Comparison of ENCODE assay signal across 11 mouse cellular contexts in the genomic region with DNA sequence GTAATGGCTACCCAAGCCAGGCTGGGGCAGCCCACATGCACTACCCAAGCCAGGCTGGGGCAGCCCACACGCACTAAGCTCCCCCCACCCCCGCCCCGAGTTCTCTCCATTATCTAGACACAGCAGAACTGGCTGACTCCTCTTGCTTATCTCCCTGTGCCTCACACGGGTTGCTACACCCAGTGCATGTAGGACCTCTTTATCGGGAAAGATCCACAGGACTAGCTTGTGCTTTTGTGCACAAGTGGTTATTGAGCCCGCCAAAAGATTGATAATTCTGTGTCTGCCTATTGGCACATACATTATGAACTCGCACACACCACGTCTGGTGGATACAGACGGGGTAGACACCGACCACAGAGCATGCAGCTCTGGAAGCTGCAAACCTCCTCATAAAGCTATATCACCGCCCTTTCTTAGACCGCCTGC. TPM values are rescaled to one million over a fixed set of nuclear protein-coding genes. Genes with fewer than 3 reads are reported as not detected.
DNase-seq lines count a peak whose midpoint lies in the region; ATAC-seq and TF ChIP-seq lines count a peak whose summit lies in the region.
"Had no signal": no experiment of that assay in that cellular context is flagged by ENCODE, and none has a peak within 500 bp of the region (broad histone marks: within the 10 kb centered on the region; RNA-seq: fewer than 3 reads in every experiment).

No protein-coding gene starts in this region.

- no peaks in the 10 kb centered on the region for H3K36me3 ChIP-seq in lung, embryonic 15.5 days

- no peaks in the 10 kb centered on the region for H3K9me3 ChIP-seq in lung, embryonic 15.5 days

- H3K4me1 ChIP-seq in lung, embryonic 15.5 days: peaks cover 16% of the 10 kb centered on the region
- H3K4me1 ChIP-seq in cerebellum, adult 2 months (ENCODE audit: control insufficient read depth, insufficient read depth, low read length): peaks cover 44% of the 10 kb centered on the region

- no peak for TF ChIP-seq POLR2A in cerebellum, adult 2 months (IDR thresholded peaks at IDR 0.05; ENCODE audit: borderline replicate concordance, insufficient read depth, low read length)

- no peak overlapping the region for H3K4me3 ChIP-seq in lung, embryonic 15.5 days
- H3K4me3 ChIP-seq in cerebellum, adult 2 months (replicated peaks; ENCODE audit: insufficient read depth, low read depth, low read length): no peak overlapping the region

- no peak overlapping the region for H3K9ac ChIP-seq in lung, embryonic 15.5 days

- 60% methylated on average over 12 of the region's 12 CpGs for WGBS in lung, embryonic 15.5 days
- WGBS in cerebellum, adult 2 months: 73% methylated on average over 12 of the region's 12 CpGs

- intact Hi-C loops in heart, postnatal 14 days (cut with DNase I): loop anchor here (5.0 kb wide), 1 partner anchor 38 kb away; a partner anchor contains a TSS

- no peak for TF ChIP-seq CTCF in cerebellum, adult 2 months (IDR thresholded peaks at IDR 0.05; ENCODE audit: borderline replicate concordance, insufficient read depth, low read depth, low read length)

- peak; percentile 55; the same call in 1 of the 2 replicates for ATAC-seq in lung, embryonic 15.5 days (ENCODE audit: borderline replicate concordance, extremely low read depth, low FRiP score, low TSS enrichment)
- peak; percentile 23 to 41; a peak in 2 of 4 replicates for ATAC-seq in hematopoietic stem cell, adult 5-6 weeks (replicated peaks in 1 of 2; ENCODE audit: insufficient read depth in 1 of 2, low FRiP score in 2 of 2, low TSS enrichment in 1 of 2, low read depth in 1 of 2, poor library complexity in 2 of 2, severe bottlenecking in 2 of 2)
- ATAC-seq: forebrain, embryonic 16.5 days had no signal

- H3K27ac ChIP-seq in lung, embryonic 15.5 days: no peak overlapping the region
- no peak overlapping the region; the same call in 1 of the 2 replicates for H3K27ac ChIP-seq in cerebellum, adult 2 months (ENCODE audit: insufficient read depth, low read length)
- H3K27ac ChIP-seq: macrophage had no signal

- no peaks in the 10 kb centered on the region for H3K27me3 ChIP-seq in lung, embryonic 15.5 days
- no peaks in the 10 kb centered on the region for H3K27me3 ChIP-seq in cerebellum, adult 2 months (ENCODE audit: control insufficient read depth, insufficient read depth, low read length)

- peak; percentile 83 for DNase-seq in heart, adult 11 months
- no peak for DNase-seq in heart, postnatal 14 days
- no peak for DNase-seq in lung, postnatal 10 days
- peak; percentile 71 to 79 for DNase-seq in spleen, postnatal 4 days (ENCODE audit: low spot score in 2 of 2)
- no peak for DNase-seq in Muller cell, postnatal 12 days (ENCODE audit: inconsistent ontology term)
- no peak for DNase-seq in cerebellum, adult 2 months
- DNase-seq: cerebellum, postnatal 14 days had no signal

- H3K4me2 ChIP-seq in lung, embryonic 15.5 days: no peak overlapping the region

RNA-seq across cellular contexts. Expression of a gene that starts 36.5 kb away (rescaled TPM):
- total RNA-seq in heart, postnatal 14 days (2021): 10 to 100 TPM; 67.8 to 70.3 TPM
- 0.91 and 1.2 TPM in 2 replicates for polyA plus RNA-seq in lung, embryonic 15.5 days (2015; fragmentation: Nextera tagmentation; extraction: Ambion mirVana)
- total RNA-seq in hematopoietic stem cell, adult 5-6 weeks (2017): 1.0 and 7.2 TPM in 2 replicates
- 101 and 111 TPM in 2 replicates for polyA plus RNA-seq in cerebellum, adult 2 months (2012; rRNA removed)

Comparison
In these comparisons a context has a peak if more than half of its experiments do, and no peak if none do; other contexts are left out.
1. DNase-seq: peak in heart, adult 11 months (single experiment) and spleen, postnatal 4 days (2 of 2); none in heart, postnatal 14 days (0 of 2), lung, postnatal 10 days (single experiment), Muller cell, postnatal 12 days (single experiment) and cerebellum, adult 2 months (0 of 2).